Mouse (Mus musculus): ENCODE data around the gene Sec1.

- TF ChIP-seq MAX (IDR thresholded peaks at IDR 0.05; ENCODE audit: low read depth): no peak
- no peak for TF ChIP-seq CEBPB (IDR thresholded peaks at IDR 0.05; ENCODE audit: insufficient read depth, poor library complexity, severe bottlenecking)
Observed at GRCm38 (mm10) chr7:45639561-45640027, 54.6 kb downstream of the Sec1 start, which contains the start of gene Mamstr.

Data from myocyte (in vitro differentiated cells).